Mouse (Mus musculus) spleen, postnatal 14 days (tissue): ENCODE results near the gene Disc1.
A peak's percentile ranks its signal among the peaks of the same experiment; 100 is the strongest.

ENCODE experiments used
- DNase-seq, 2 experiments: peaks; one replicate each; pipeline ENCODE4 v3.0.0; 2021 to 2022; ENCODE audit warnings: low spot score in 2 of 2

Gene Disc1

GRCm38 (mm10) chr8:125258806-125259500 lies 205.0 kb downstream of the Disc1 start:
- DNase-seq = no peak

GRCm38 (mm10) chr8:125268181-125268705 lies 214.2 kb downstream of the Disc1 start:
- no peak for DNase-seq

- DNase-seq = no peak
These were observed 216.3 kb downstream of the Disc1 start for GRCm38 (mm10) chr8:125270292-125270691.

GRCm38 (mm10) chr8:125271357-125271756 lies 217.4 kb downstream of the Disc1 start:
- no peak for DNase-seq

GRCm38 (mm10) chr8:125272089-125272866 lies 218.3 kb downstream of the Disc1 start:
- DNase-seq = no peak

GRCm38 (mm10) chr8:125277071-125277682 lies 223.2 kb downstream of the Disc1 start:
- no peak for DNase-seq

GRCm38 (mm10) chr8:125279156-125279555 lies 225.2 kb downstream of the Disc1 start:
- no peak for DNase-seq

- no peak for DNase-seq
These were observed 225.9 kb downstream of the Disc1 start for GRCm38 (mm10) chr8:125279892-125280291.

- DNase-seq = no peak
These were observed 228.5 kb downstream of the Disc1 start for GRCm38 (mm10) chr8:125282531-125282930.

GRCm38 (mm10) chr8:125283542-125283941 lies 229.5 kb downstream of the Disc1 start:
- no peak for DNase-seq

- no peak for DNase-seq
These were observed 230.9 kb downstream of the Disc1 start for GRCm38 (mm10) chr8:125284875-125285274.

- no peak for DNase-seq
These were observed 231.4 kb downstream of the Disc1 start for GRCm38 (mm10) chr8:125285391-125285790.

- peak in 1 of 2 experiments; percentile 14 for DNase-seq
These were observed 232.1 kb downstream of the Disc1 start for GRCm38 (mm10) chr8:125285966-125286681.

GRCm38 (mm10) chr8:125287311-125287710 lies 233.3 kb downstream of the Disc1 start:
- DNase-seq = no peak

- DNase-seq = no peak
These were observed 233.9 kb downstream of the Disc1 start for GRCm38 (mm10) chr8:125287841-125288341.

GRCm38 (mm10) chr8:125291506-125291905 lies 237.5 kb downstream of the Disc1 start:
- no peak for DNase-seq

GRCm38 (mm10) chr8:125291932-125292717 lies 238.1 kb downstream of the Disc1 start:
- no peak for DNase-seq

GRCm38 (mm10) chr8:125292933-125293591 lies 239.1 kb downstream of the Disc1 start:
- DNase-seq = no peak

- DNase-seq = no peak
These were observed 245.3 kb downstream of the Disc1 start for GRCm38 (mm10) chr8:125299248-125299647.

- no peak for DNase-seq
These were observed 248.0 kb downstream of the Disc1 start for GRCm38 (mm10) chr8:125301931-125302361.
